Mouse (Mus musculus) MEL (cell line): ENCODE measurements around the gene Trp53rkb.

Experiments used
- CTCF ChIP-seq, 3 experiments: IDR thresholded peaks in 2 of 3; conservative IDR thresholded peaks in 1 of 3; 2 replicates each; pipeline ENCODE4 v1.5.1; 2011 to 2012; ENCODE audit warnings: low read length in 3 of 3, low read depth in 2 of 3, mild to moderate bottlenecking in 2 of 3, improper control_type of control experiment in 1 of 3, inconsistent platforms in 1 of 3, mixed read lengths in 1 of 3, moderate library complexity in 1 of 3; ENCODE audit not compliant: control insufficient read depth in 1 of 3, insufficient read depth in 1 of 3, poor library complexity in 1 of 3, severe bottlenecking in 1 of 3
- EP300 ChIP-seq, 2 experiments: IDR thresholded peaks; 2 replicates each; pipeline ENCODE4 v1.6.1; 2011; ENCODE audit warnings: improper control_type of control experiment in 2 of 2, low read length in 2 of 2, low read depth in 1 of 2, mild to moderate bottlenecking in 1 of 2
- MAX ChIP-seq: IDR thresholded peaks from 2 replicates; pipeline ENCODE4 v1.6.1; 2011; ENCODE audit warnings: low read length, improper control_type of control experiment
- POLR2A ChIP-seq, 2 experiments: IDR thresholded peaks; 2 replicates each; pipeline ENCODE4 v1.6.1; 2011 to 2012; ENCODE audit warnings: low read length in 2 of 2, mild to moderate bottlenecking in 2 of 2, control low read depth in 1 of 2, improper control_type of control experiment in 1 of 2, low read depth in 1 of 2, moderate library complexity in 1 of 2; ENCODE audit not compliant: control insufficient read depth in 1 of 2, insufficient read depth in 1 of 2, poor library complexity in 1 of 2
- RCOR1 ChIP-seq: IDR thresholded peaks from 2 replicates; pipeline ENCODE4 v1.6.1; 2012; ENCODE audit warnings: low read depth, mild to moderate bottlenecking, inconsistent platforms, low read length, improper control_type of control experiment
- USF1 ChIP-seq: IDR thresholded peaks from 2 replicates; pipeline ENCODE4 v1.6.1; 2014; ENCODE audit warnings: low read depth, mild to moderate bottlenecking, inconsistent platforms, low read length, improper control_type of control experiment, moderate library complexity

- TF ChIP-seq CTCF (IDR thresholded peaks at IDR 0.05 in 2 of 3, conservative IDR thresholded peaks at IDR 0.05 in 1 of 3; ENCODE audit: control insufficient read depth in 1 of 3, insufficient read depth in 1 of 3, low read depth in 2 of 3, low read length in 3 of 3, poor library complexity in 1 of 3, severe bottlenecking in 1 of 3) (no peak), EP300 (IDR thresholded peaks at IDR 0.05; ENCODE audit: low read depth in 1 of 2, low read length in 2 of 2) (no peak), MAX (no peak), POLR2A (IDR thresholded peaks at IDR 0.05; ENCODE audit: control insufficient read depth in 1 of 2, insufficient read depth in 1 of 2, low read depth in 1 of 2, low read length in 2 of 2, poor library complexity in 1 of 2) (no peak), USF1 (no peak), RCOR1 (no peak)
These were observed 34.3 kb downstream of the Trp53rkb start for GRCm38 (mm10) chr2:166826491-166827224.
